Mouse (Mus musculus) embryonic facial prominence, embryonic 14.5 days (tissue): ENCODE measurements around the gene Ccdc153. TPM values are rescaled to one million over a fixed set of nuclear protein-coding genes. Genes with fewer than 3 reads are reported as not detected.

ENCODE experiments used
- polyA plus RNA-seq: library from polyadenylated mRNA; unstranded; fragments of >200 nt; fragmentation: Nextera tagmentation; extraction: Ambion mirVana; gene quantifications from 2 replicates; pipeline ENCODE4 v1.2.1, GENCODE M21; 2014

The Ccdc153 gene
- polyA plus RNA-seq, 1 experiment from 2014 or later = 10.0 TPM

Other genes starting within 250 kb of the Ccdc153 start
- 11.4 and 19.6 TPM in 2 replicates for gene Thy1, start 197.3 kb upstream of the Ccdc153 start, polyA plus RNA-seq
- 22.8 and 39.4 TPM in 2 replicates for gene Usp2, start 173.7 kb upstream of the Ccdc153 start, polyA plus RNA-seq
- not detected in 2 replicates for gene Mfrp, start 138.9 kb upstream of the Ccdc153 start, polyA plus RNA-seq
- 4.8 and 5.2 TPM in 2 replicates for gene C1qtnf5, start 133.4 kb upstream of the Ccdc153 start, polyA plus RNA-seq
- gene Gm49380, start 127.2 kb upstream of the Ccdc153 start, polyA plus RNA-seq = 0.22 and 0.35 TPM in 2 replicates
- 61.4 and 73.4 TPM in 2 replicates for gene Rnf26, start 127.2 kb upstream of the Ccdc153 start, polyA plus RNA-seq
- 47.0 and 47.5 TPM in 2 replicates for gene Mcam, start 106.2 kb upstream of the Ccdc153 start, polyA plus RNA-seq
- 15.3 and 17.1 TPM in 2 replicates for gene Cbl, start 6.6 kb upstream of the Ccdc153 start, polyA plus RNA-seq
- gene Pdzd3, start 10.8 kb downstream of the Ccdc153 start, polyA plus RNA-seq = 0.12 and 0.15 TPM in 2 replicates
- gene Nlrx1, start 27.9 kb downstream of the Ccdc153 start, polyA plus RNA-seq = 9.7 and 13.2 TPM in 2 replicates
- gene Abcg4, start 47.9 kb downstream of the Ccdc153 start, polyA plus RNA-seq = 4.5 and 5.1 TPM in 2 replicates
- 15.6 and 18.7 TPM in 2 replicates for gene Hinfp, start 65.0 kb downstream of the Ccdc153 start, polyA plus RNA-seq
- 7.3 and 9.5 TPM in 2 replicates for gene C2cd2l, start 79.6 kb downstream of the Ccdc153 start, polyA plus RNA-seq
- 34.3 and 34.9 TPM in 2 replicates for gene Dpagt1, start 85.3 kb downstream of the Ccdc153 start, polyA plus RNA-seq
- gene H2afx, start 94.0 kb downstream of the Ccdc153 start, polyA plus RNA-seq = 202 and 227 TPM in 2 replicates
- 98.5 and 99.9 TPM in 2 replicates for gene Hmbs, start 103.6 kb downstream of the Ccdc153 start, polyA plus RNA-seq
- 24.5 and 25.8 TPM in 2 replicates for gene Vps11, start 121.0 kb downstream of the Ccdc153 start, polyA plus RNA-seq
- 29.6 and 30.0 TPM in 2 replicates for gene Hyou1, start 138.8 kb downstream of the Ccdc153 start, polyA plus RNA-seq
- gene Slc37a4, start 156.2 kb downstream of the Ccdc153 start, polyA plus RNA-seq = 19.0 and 20.1 TPM in 2 replicates
- 2,445 and 2,627 TPM in 2 replicates for gene Rps25, start 166.5 kb downstream of the Ccdc153 start, polyA plus RNA-seq
- gene Trappc4, start 166.9 kb downstream of the Ccdc153 start, polyA plus RNA-seq = 130 and 133 TPM in 2 replicates
- gene Ccdc84, start 177.9 kb downstream of the Ccdc153 start, polyA plus RNA-seq = 19.4 and 23.6 TPM in 2 replicates
- gene Foxr1, start 200.5 kb downstream of the Ccdc153 start, polyA plus RNA-seq = not detected in 2 replicates
- 1.7 and 2.3 TPM in 2 replicates for gene Upk2, start 214.3 kb downstream of the Ccdc153 start, polyA plus RNA-seq
- 16.9 and 18.7 TPM in 2 replicates for gene Bcl9l, start 242.1 kb downstream of the Ccdc153 start, polyA plus RNA-seq